Mouse (Mus musculus) CH12.LX (cell line): Measurements from ENCODE around the gene Ankrd28. TPM values are rescaled to one million over a fixed set of nuclear protein-coding genes. Genes with fewer than 3 reads are reported as not detected.

ENCODE experiments used
- DNase-seq: peaks from one replicate; pipeline ENCODE4 v3.0.0-alpha.2; 2013; ENCODE audit errors: extremely low read depth
- H3K27ac ChIP-seq: 2 replicates; pipeline ENCODE4 v1.5.1; 2012; ENCODE audit warnings: low read depth, mild to moderate bottlenecking, control low read depth, moderate library complexity; ENCODE audit not compliant: insufficient read depth
- H3K27me3 ChIP-seq: replicated peaks from 2 replicates; pipeline ENCODE3; 2012; ENCODE audit warnings: inconsistent platforms
- H3K36me3 ChIP-seq, 2 experiments: replicated peaks in 1 of 2; 2 replicates each; pipeline versions ENCODE3 to v1.6.1; 2012; ENCODE audit warnings: inconsistent platforms in 1 of 2, low read length in 1 of 2, mild to moderate bottlenecking in 1 of 2, mixed read lengths in 1 of 2, moderate library complexity in 1 of 2; ENCODE audit not compliant: control insufficient read depth in 1 of 2, insufficient read depth in 1 of 2
- H3K4me1 ChIP-seq, 2 experiments: 2 replicates each; pipeline ENCODE4 v1.6.1; 2012; ENCODE audit warnings: inconsistent platforms in 1 of 2, moderate library complexity in 1 of 2; ENCODE audit not compliant: insufficient read depth in 2 of 2, control insufficient read depth in 1 of 2
- H3K4me2 ChIP-seq: 2 replicates; pipeline ENCODE4 v1.6.1; 2012; ENCODE audit warnings: low read depth, mild to moderate bottlenecking, control low read depth; ENCODE audit not compliant: poor library complexity, insufficient read depth, severe bottlenecking
- H3K4me3 ChIP-seq, 3 experiments: fragments of 150-350 bp in 1 of 3; sonication (generic) in 1 of 3; replicated peaks in 1 of 3; 2 replicates each; pipeline versions ENCODE3 to v1.5.1; 2011 to 2012; ENCODE audit warnings: low read depth in 2 of 3, low read length in 2 of 3, mild to moderate bottlenecking in 2 of 3, moderate library complexity in 2 of 3, control low read depth in 1 of 3, improper control_type of control experiment in 1 of 3, inconsistent platforms in 1 of 3, mixed read lengths in 1 of 3; ENCODE audit not compliant: poor library complexity in 1 of 3
- H3K79me2 ChIP-seq: replicated peaks from 2 replicates; pipeline ENCODE4 v1.6.1; 2012; ENCODE audit warnings: mild to moderate bottlenecking, moderate library complexity; ENCODE audit not compliant: control insufficient read depth, poor library complexity, insufficient read depth, severe bottlenecking; ENCODE audit errors: extremely low read depth
- H3K9ac ChIP-seq: 2 replicates; pipeline ENCODE4 v1.6.1; 2012; ENCODE audit warnings: low read depth, mild to moderate bottlenecking, control low read depth, moderate library complexity; ENCODE audit not compliant: insufficient read depth
- H3K9me3 ChIP-seq: replicated peaks from 2 replicates; pipeline ENCODE3; 2012; ENCODE audit warnings: low read length, inconsistent platforms, mixed read lengths
- BHLHE40 ChIP-seq: IDR thresholded peaks from 2 replicates; pipeline ENCODE4 v1.6.1; 2011; ENCODE audit warnings: mild to moderate bottlenecking, low read depth, low read length, improper control_type of control experiment
- CHD1 ChIP-seq: IDR thresholded peaks from 2 replicates; pipeline ENCODE4 v1.6.1; 2012; ENCODE audit warnings: low read depth, low read length, improper control_type of control experiment, inconsistent platforms
- CHD2 ChIP-seq: IDR thresholded peaks from 2 replicates; pipeline ENCODE4 v1.6.1; 2011; ENCODE audit warnings: low read length, improper control_type of control experiment
- CTCF ChIP-seq, 2 experiments: IDR thresholded peaks in 1 of 2; conservative IDR thresholded peaks in 1 of 2; 2 replicates each; pipeline ENCODE4 v1.5.1; 2011 to 2012; ENCODE audit warnings: low read depth in 2 of 2, low read length in 2 of 2, improper control_type of control experiment in 1 of 2, inconsistent platforms in 1 of 2, mild to moderate bottlenecking in 1 of 2, moderate library complexity in 1 of 2
- E2F4 ChIP-seq: IDR thresholded peaks from 2 replicates; pipeline ENCODE4 v1.6.1; 2011; ENCODE audit warnings: low read depth, low read length, improper control_type of control experiment; ENCODE audit not compliant: insufficient replicate concordance
- ELF1 ChIP-seq: IDR thresholded peaks from 2 replicates; pipeline ENCODE4 v1.6.1; 2014; ENCODE audit warnings: low read depth, mild to moderate bottlenecking, inconsistent platforms, low read length, improper control_type of control experiment
- EP300 ChIP-seq: IDR thresholded peaks from 2 replicates; pipeline ENCODE4 v1.6.1; 2011; ENCODE audit warnings: low read length, improper control_type of control experiment
- ETS1 ChIP-seq: conservative IDR thresholded peaks from 2 replicates; pipeline ENCODE4 v1.6.1; 2012; ENCODE audit warnings: low read depth, mild to moderate bottlenecking, inconsistent platforms, low read length, improper control_type of control experiment, moderate library complexity
- GABPA ChIP-seq: IDR thresholded peaks from 2 replicates; pipeline ENCODE4 v1.6.1; 2012; ENCODE audit warnings: low read depth, low read length, improper control_type of control experiment, inconsistent platforms; ENCODE audit not compliant: insufficient replicate concordance
- HCFC1 ChIP-seq: IDR thresholded peaks from 2 replicates; pipeline ENCODE4 v1.6.1; 2012; ENCODE audit warnings: low read depth, mild to moderate bottlenecking, inconsistent platforms, low read length, improper control_type of control experiment
- IRF4 ChIP-seq: IDR thresholded peaks from 2 replicates; pipeline ENCODE4 v1.6.1; 2014; ENCODE audit warnings: low read depth, mild to moderate bottlenecking, inconsistent platforms, low read length, improper control_type of control experiment
- JUN ChIP-seq: IDR thresholded peaks from 2 replicates; pipeline ENCODE4 v1.6.1; 2011; ENCODE audit warnings: low read depth, mild to moderate bottlenecking, low read length, improper control_type of control experiment, moderate library complexity; ENCODE audit not compliant: insufficient read depth
- JUND ChIP-seq: conservative IDR thresholded peaks from 2 replicates; pipeline ENCODE4 v1.6.1; 2011; ENCODE audit warnings: low read depth, low read length, improper control_type of control experiment
- KAT2A ChIP-seq: IDR thresholded peaks from 2 replicates; pipeline ENCODE4 v1.6.1; 2012; ENCODE audit warnings: low read length, improper control_type of control experiment, inconsistent platforms; ENCODE audit not compliant: insufficient replicate concordance
- MAFK ChIP-seq: IDR thresholded peaks from 2 replicates; pipeline ENCODE4 v1.6.1; 2011; ENCODE audit warnings: low read length, improper control_type of control experiment; ENCODE audit not compliant: insufficient replicate concordance
- MAX ChIP-seq: IDR thresholded peaks from 2 replicates; pipeline ENCODE4 v1.6.1; 2011; ENCODE audit warnings: low read length, improper control_type of control experiment
- MAZ ChIP-seq: IDR thresholded peaks from 2 replicates; pipeline ENCODE4 v1.6.1; 2012; ENCODE audit warnings: low read depth, mild to moderate bottlenecking, inconsistent platforms, low read length, improper control_type of control experiment, moderate library complexity
- MEF2A ChIP-seq: IDR thresholded peaks from 2 replicates; pipeline ENCODE4 v1.6.1; 2014; ENCODE audit warnings: low read depth, mild to moderate bottlenecking, inconsistent platforms, low read length, improper control_type of control experiment, borderline replicate concordance
- MXI1 ChIP-seq: IDR thresholded peaks from 2 replicates; pipeline ENCODE4 v1.6.1; 2011; ENCODE audit warnings: mild to moderate bottlenecking, low read depth, low read length, improper control_type of control experiment
- MYC ChIP-seq: IDR thresholded peaks from 2 replicates; pipeline ENCODE4 v1.6.1; 2011; ENCODE audit warnings: low read depth, mild to moderate bottlenecking, improper control_type of control experiment, low read length
- NRF1 ChIP-seq: IDR thresholded peaks from 2 replicates; pipeline ENCODE4 v1.6.1; 2014; ENCODE audit warnings: low read depth, mild to moderate bottlenecking, inconsistent platforms, low read length, improper control_type of control experiment, moderate library complexity
- PAX5 ChIP-seq: IDR thresholded peaks from 2 replicates; pipeline ENCODE4 v1.6.1; 2012; ENCODE audit warnings: low read length, inconsistent platforms, mixed read lengths
- POLR2A ChIP-seq: IDR thresholded peaks from 2 replicates; pipeline ENCODE4 v1.6.1; 2011; ENCODE audit warnings: low read depth, mild to moderate bottlenecking, improper control_type of control experiment, low read length
- POLR2AphosphoS2 ChIP-seq: IDR thresholded peaks from 2 replicates; pipeline ENCODE4 v1.6.1; 2011; ENCODE audit warnings: low read depth, low read length, improper control_type of control experiment
- RAD21 ChIP-seq: IDR thresholded peaks from 2 replicates; pipeline ENCODE4 v1.6.1; 2011; ENCODE audit warnings: low read depth, mild to moderate bottlenecking, low read length, improper control_type of control experiment, moderate library complexity
- RCOR1 ChIP-seq: conservative IDR thresholded peaks from 2 replicates; pipeline ENCODE4 v1.6.1; 2012; ENCODE audit warnings: low read depth, mild to moderate bottlenecking, inconsistent platforms, low read length, improper control_type of control experiment
- SIN3A ChIP-seq: IDR thresholded peaks from 2 replicates; pipeline ENCODE4 v1.6.1; 2012; ENCODE audit warnings: low read length, improper control_type of control experiment, inconsistent platforms
- SMC3 ChIP-seq: IDR thresholded peaks from 2 replicates; pipeline ENCODE4 v1.6.1; 2011; ENCODE audit warnings: low read depth, low read length, improper control_type of control experiment
- TBP ChIP-seq: conservative IDR thresholded peaks from 2 replicates; pipeline ENCODE4 v1.6.1; 2011; ENCODE audit warnings: low read depth, low read length, improper control_type of control experiment
- UBTF ChIP-seq: IDR thresholded peaks from 2 replicates; pipeline ENCODE4 v1.6.1; 2012; ENCODE audit warnings: low read depth, mild to moderate bottlenecking, inconsistent platforms, low read length, improper control_type of control experiment, moderate library complexity
- USF1 ChIP-seq: IDR thresholded peaks from 2 replicates; pipeline ENCODE4 v1.6.1; 2014; ENCODE audit warnings: low read depth, mild to moderate bottlenecking, inconsistent platforms, low read length, improper control_type of control experiment
- USF2 ChIP-seq: conservative IDR thresholded peaks from 2 replicates; pipeline ENCODE4 v1.6.1; 2011; ENCODE audit warnings: low read depth, low read length, improper control_type of control experiment
- ZC3H11A ChIP-seq: IDR thresholded peaks from 2 replicates; pipeline ENCODE4 v1.6.1; 2012; ENCODE audit warnings: low read depth, mild to moderate bottlenecking, inconsistent platforms, low read length, improper control_type of control experiment
- ZKSCAN1 ChIP-seq: IDR thresholded peaks from 2 replicates; pipeline ENCODE4 v1.6.1; 2012; ENCODE audit warnings: low read depth, inconsistent platforms, low read length, improper control_type of control experiment, borderline replicate concordance
- ZMIZ1 ChIP-seq: IDR thresholded peaks from 2 replicates; pipeline ENCODE4 v1.6.1; 2012; ENCODE audit warnings: low read depth, mild to moderate bottlenecking, inconsistent platforms, low read length, improper control_type of control experiment
- ZNF384 ChIP-seq: IDR thresholded peaks from 2 replicates; pipeline ENCODE4 v1.6.1; 2012; ENCODE audit warnings: low read depth, low read length, improper control_type of control experiment, inconsistent platforms
- dilution Hi-C: fragments of 300-500 bp; cut with MboI; formaldehyde crosslinking; loops from 2 replicates; pipeline ENCODE4 v1.14.3; 2020; ENCODE audit warnings: low sequenced_read_pairs; ENCODE audit not compliant: extremely low pct_unique_long_range_greater_than_20kb, extremely low pct_ligation_motif_present
- in situ Hi-C: fragments of 300-500 bp; cut with MboI; formaldehyde crosslinking; loops from 3 replicates; pipeline ENCODE4 v1.14.3; 2019; ENCODE audit warnings: low sequenced_read_pairs, low pct_ligation_motif_present, low pct_unique_long_range_greater_than_20kb, mixed read lengths
- polyA plus RNA-seq: library from polyadenylated mRNA; unstranded; fragments of >175 nt; gene quantifications from 2 replicates; pipeline ENCODE4 v1.2.1, GENCODE M21; 2012; ENCODE audit warnings: low read depth; ENCODE audit not compliant: insufficient read length
- total RNA-seq, 2 experiments: library from RNA; depleted of rRNA; stranded (reverse); fragments of 300-350 nt in 1 of 2; fragments of >200 nt in 1 of 2; gene quantifications; 2 replicates each; pipeline ENCODE4 v1.2.3; 2012 to 2014

The Ankrd28 gene
- total and polyA plus RNA-seq, 3 experiments = 7.3 to 15.0 (median 14.9) TPM

GRCm38 (mm10) chr14:31656857-31657645 lies 173.4 kb downstream of the Ankrd28 start:
- H3K4me2 ChIP-seq = no peak overlapping the region
- no peaks in the 10 kb centered on the region for H3K27me3 ChIP-seq
- dilution Hi-C loops (no loop called here), in situ Hi-C loops (loop anchor here (10.0 kb wide), 2 partner anchors 288 to 428 kb away; partner anchors contain the start of genes Dph3 and Oxnad1)
- H3K4me1 ChIP-seq = peaks cover 34 to 96% of the 10 kb centered on the region in 2 experiments
- no peaks in the 10 kb centered on the region for H3K9me3 ChIP-seq
- H3K4me3 ChIP-seq = no peak overlapping the region
- peak; percentile 77 for DNase-seq
- H3K79me2 ChIP-seq = no peaks in the 10 kb centered on the region; the same call in 1 of the 2 replicates
- H3K27ac ChIP-seq = no peak overlapping the region
- H3K9ac ChIP-seq = no peak overlapping the region
- peaks cover 0 to 7% of the 10 kb centered on the region in 2 experiments for H3K36me3 ChIP-seq
- TF ChIP-seq KAT2A (no peak), MAX (no peak), HCFC1 (no peak), JUND (0 out of 2 replicates have a peak, but pooled peaks have one; percentile 16), SIN3A (no peak), MYC (no peak), USF1 (no peak), SMC3 (peak; percentile 96), ZKSCAN1 (no peak), MEF2A (no peak), E2F4 (no peak), IRF4 (no peak), GABPA (no peak), TBP (no peak), MAZ (no peak), CHD1 (no peak), ZNF384 (no peak), ZMIZ1 (no peak), MAFK (no peak), POLR2A (no peak), EP300 (no peak), MXI1 (no peak), NRF1 (no peak), RAD21 (peak; percentile 98), RCOR1 (no peak), USF2 (no peak), CHD2 (no peak), POLR2AphosphoS2 (no peak), PAX5 (no peak), JUN (no peak), ZC3H11A (peak; percentile 79), ETS1 (no peak), ELF1 (no peak), CTCF (conservative IDR thresholded peaks at IDR 0.05 in 1 of 2, IDR thresholded peaks at IDR 0.05 in 1 of 2; ENCODE audit: low read depth in 2 of 2, low read length in 2 of 2) (peak; percentile 93 to 95), BHLHE40 (no peak), UBTF (no peak)
